Mouse (Mus musculus) cortical plate, adult 2 months (tissue): ENCODE data around the gene Kdm2b.

Experiments
- CTCF ChIP-seq: fragments of 200-500 bp; IDR thresholded peaks from 2 replicates; pipeline ENCODE4 v1.5.1; 2011; ENCODE audit warnings: mild to moderate bottlenecking, control low read depth, low read length; ENCODE audit not compliant: insufficient read depth; ENCODE audit errors: extremely low read depth
- POLR2A ChIP-seq: fragments of 200-500 bp; IDR thresholded peaks from 2 replicates; pipeline ENCODE4 v1.6.1; 2011; ENCODE audit warnings: mild to moderate bottlenecking, low read length, control low read depth; ENCODE audit not compliant: insufficient read depth; ENCODE audit errors: extremely low read depth

GRCm38 (mm10) chr5:123023049-123023448 is 33.4 kb upstream of the Kdm2b start:
- TF ChIP-seq CTCF (no peak), POLR2A (no peak)
